Mouse (Mus musculus): ENCODE results near the gene Scel. TPM values are rescaled to one million over a fixed set of nuclear protein-coding genes. Genes with fewer than 3 reads are reported as not detected.
A peak's percentile ranks its signal among the peaks of the same experiment; 100 is the strongest.

Scel gene
- polyA plus RNA-seq, 2 experiments from 2014 or later = 0.31 TPM; not detected in 1

DNA sequence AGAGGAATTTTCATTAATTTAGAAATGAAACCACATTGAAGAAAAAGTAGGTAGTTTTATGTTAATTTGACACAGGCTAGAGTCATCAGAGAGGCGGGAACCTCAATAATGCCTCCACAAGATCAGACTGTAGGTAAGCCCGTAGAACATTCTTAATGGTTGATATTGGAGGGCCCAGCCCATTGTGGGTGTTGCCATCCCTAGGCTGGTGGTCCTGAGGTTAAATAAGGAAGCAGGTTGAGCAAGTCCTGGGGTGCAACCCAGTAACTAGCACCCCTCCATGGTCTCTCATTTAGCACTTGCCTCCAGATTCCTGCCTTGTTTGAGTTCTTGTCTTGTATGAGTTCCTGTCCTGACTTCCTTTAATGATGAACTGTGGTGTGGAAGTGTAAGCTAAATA lies 138.4 kb downstream of the Scel start:
- ATAC-seq = no peak

DNA sequence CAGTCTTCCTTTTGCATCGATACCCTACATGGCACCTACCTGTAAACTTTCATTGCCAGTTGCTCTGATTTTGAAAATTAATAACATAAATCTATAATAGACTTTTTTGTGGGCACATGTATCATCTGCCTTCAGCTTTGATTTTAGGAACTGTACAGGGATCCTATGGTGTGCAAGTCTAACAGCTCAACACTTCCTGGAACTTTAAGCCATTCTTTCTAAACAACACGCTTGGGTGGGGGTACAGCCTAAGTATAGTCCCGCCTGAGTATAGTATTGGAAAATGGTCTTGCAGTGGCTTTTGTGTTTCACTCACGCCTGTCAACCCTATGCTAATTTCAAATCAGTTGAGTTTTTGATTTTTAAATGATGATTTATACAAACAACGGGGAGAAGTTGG lies 139.4 kb downstream of the Scel start:
- no peak for ATAC-seq

DNA sequence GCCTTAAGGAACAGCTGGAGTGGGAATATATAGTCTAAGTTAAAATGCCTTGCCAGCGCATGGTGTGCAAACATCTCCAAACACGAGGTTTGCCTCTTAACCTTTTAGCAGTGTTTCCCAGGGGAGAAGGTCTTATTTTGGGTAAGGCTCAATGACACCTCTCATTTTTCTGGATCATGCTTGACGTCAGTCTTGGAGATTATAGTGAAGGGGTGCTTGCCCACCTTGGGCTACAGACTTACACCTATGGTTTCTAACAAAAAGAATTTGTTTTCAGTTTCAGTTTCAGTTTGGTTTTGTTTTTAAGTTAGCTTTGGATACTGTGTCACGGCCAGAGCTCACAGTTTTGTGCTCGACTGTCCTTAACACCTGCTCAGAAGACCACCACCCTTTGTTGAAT lies 140.7 kb downstream of the Scel start:
- ATAC-seq = peak; percentile 33

DNA sequence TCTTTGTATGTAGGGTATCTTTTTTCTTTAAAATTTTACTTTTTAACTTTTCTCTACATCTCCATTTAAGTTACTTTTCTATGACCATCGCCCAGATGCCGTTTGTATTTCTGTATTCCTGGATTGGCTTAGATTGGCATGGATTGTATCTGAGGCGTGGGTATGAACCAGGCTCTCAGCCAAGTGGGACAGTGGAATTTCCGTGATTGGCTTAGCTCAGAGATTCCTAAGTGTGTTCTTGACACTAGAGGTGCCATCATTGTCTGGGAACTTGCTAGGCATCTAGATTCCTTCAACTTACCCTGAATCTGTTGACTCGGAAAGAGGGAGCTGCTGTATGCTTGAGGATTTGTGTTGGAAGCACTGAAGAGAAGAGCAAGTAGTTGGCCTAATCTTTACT lies 142.3 kb downstream of the Scel start:
- ATAC-seq = no peak

DNA sequence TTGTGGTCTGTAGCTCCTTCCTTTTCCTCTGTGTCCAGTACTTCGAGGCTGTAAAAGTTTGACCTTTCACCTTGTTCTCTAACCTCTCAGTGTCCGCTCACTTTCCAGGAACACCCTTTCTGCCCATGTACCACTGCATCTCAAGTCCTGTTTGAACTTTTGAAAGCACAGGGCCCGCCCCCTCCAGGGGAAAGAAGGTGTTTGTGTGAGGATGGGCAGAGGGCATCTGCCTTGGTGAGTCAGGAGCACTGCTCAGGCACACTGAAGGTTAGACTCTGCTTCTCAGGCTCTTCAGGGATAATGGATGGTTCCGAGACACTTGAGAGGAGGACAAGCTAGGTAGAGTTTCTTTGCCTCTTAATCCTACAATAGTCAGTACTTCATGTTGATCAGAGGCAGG lies 144.7 kb downstream of the Scel start:
- no peak for ATAC-seq

Other genes starting within 250 kb of the Scel start
- gene Mycbp2, start 166.5 kb upstream of the Scel start, polyA plus RNA-seq (2017; shearing (Covaris generic)) = 10 to 100 TPM; 99.0 to 99.5 TPM
- 10 to 100 TPM; 10.2 to 20.0 TPM for gene Slain1, start 136.9 kb downstream of the Scel start, polyA plus RNA-seq (2017; shearing (Covaris generic))

All from CD4-positive, CD25-positive, alpha-beta regulatory T cell, adult 4 months (primary cell).